Mouse (Mus musculus): ENCODE data around the gene Hnrnpdl.

Gene Hnrnpdl

GRCm38 (mm10) chr5:100046096-100046495, 6.6 kb upstream of the Hnrnpdl start:
- no peak for DNase-seq (ENCODE audit: low spot score)

GRCm38 (mm10) chr5:100044621-100045020, 5.2 kb upstream of the Hnrnpdl start:
- no peak for DNase-seq (ENCODE audit: low spot score)

DNA sequence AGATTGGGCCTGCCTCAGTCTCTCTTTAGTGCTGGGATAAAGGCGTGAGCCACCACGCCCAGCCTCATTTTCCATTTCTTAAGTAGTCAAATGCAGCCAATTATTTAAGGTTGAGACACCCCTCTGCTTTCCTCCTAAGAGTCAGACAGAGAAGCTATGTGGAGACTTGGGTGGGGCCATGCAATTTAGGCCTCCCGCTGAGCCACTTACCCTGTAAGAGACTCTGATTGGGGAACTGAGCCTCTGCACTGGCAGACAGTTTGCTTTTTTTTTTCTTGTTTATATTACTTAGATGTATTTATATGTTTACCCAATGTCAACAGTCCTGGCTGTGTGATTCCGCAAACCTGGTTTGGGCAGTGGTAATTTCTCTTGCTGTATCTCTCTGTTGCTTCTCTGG, 4.6 kb upstream of the Hnrnpdl start:
- no peak for DNase-seq (ENCODE audit: low spot score)

DNA sequence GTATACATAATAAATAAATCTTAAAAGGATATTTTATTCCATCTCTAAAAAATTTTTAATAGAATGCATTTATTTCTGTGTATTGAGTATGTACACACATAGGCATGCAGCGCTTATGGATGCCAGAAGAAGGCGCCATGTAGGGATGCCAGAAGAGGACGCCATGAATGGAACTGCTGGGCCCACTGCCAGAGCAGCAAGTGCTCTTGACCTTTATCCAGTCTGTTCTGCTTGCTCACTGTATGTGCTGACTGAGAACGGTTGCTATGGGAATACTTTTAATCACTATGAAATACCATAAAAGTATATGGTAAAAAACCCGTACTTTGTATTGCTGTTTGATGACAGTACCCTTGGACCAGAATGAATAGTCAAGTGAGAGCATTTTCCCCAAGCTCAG, 3.9 kb upstream of the Hnrnpdl start:
- no peak for DNase-seq (ENCODE audit: low spot score)

DNA sequence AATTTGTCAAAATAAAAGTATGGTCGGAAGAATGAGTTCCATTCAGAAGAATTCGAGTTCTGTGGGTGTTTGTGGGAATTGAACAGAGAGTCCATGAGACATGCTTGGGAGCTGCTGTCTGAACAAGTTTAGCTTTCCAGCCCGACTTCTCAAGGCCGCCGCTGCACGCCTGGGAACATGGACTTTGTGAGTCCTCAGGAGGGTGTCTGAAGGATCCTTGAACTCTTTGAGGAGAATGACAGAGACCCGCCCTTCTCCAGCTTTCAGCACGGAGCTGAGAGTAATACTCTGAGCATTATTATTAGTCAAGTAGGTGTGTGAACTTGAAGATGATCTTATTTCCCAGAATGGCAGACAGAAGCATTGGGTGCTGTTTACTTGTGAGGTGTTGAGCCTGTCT, 3.0 kb upstream of the Hnrnpdl start:
- no peak for DNase-seq (ENCODE audit: low spot score)

DNA sequence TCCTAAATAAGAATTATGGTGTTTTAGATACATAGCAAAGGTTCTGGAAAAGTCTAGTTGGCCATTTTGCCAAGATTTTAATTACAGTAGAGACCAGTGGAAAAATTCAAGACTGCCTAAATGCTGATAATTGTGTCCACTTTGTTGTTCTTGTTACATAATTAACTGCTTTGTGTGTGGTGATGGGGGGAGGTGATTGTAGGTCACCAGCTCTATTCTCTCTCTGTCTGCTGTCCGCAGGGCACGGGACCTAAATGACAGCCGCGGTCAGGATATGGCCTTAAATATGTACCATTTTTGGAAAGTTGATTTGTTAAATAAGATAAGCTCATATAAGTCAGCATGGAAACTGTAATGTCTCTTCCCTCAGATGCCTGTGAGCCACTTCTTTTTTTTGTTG, 1.8 kb upstream of the Hnrnpdl start:
- DNase-seq (ENCODE audit: low spot score), result no peak

GRCm38 (mm10) chr5:100040281-100040784, 869 bp upstream of the Hnrnpdl start:
- DNase-seq (ENCODE audit: low spot score), result no peak

DNA sequence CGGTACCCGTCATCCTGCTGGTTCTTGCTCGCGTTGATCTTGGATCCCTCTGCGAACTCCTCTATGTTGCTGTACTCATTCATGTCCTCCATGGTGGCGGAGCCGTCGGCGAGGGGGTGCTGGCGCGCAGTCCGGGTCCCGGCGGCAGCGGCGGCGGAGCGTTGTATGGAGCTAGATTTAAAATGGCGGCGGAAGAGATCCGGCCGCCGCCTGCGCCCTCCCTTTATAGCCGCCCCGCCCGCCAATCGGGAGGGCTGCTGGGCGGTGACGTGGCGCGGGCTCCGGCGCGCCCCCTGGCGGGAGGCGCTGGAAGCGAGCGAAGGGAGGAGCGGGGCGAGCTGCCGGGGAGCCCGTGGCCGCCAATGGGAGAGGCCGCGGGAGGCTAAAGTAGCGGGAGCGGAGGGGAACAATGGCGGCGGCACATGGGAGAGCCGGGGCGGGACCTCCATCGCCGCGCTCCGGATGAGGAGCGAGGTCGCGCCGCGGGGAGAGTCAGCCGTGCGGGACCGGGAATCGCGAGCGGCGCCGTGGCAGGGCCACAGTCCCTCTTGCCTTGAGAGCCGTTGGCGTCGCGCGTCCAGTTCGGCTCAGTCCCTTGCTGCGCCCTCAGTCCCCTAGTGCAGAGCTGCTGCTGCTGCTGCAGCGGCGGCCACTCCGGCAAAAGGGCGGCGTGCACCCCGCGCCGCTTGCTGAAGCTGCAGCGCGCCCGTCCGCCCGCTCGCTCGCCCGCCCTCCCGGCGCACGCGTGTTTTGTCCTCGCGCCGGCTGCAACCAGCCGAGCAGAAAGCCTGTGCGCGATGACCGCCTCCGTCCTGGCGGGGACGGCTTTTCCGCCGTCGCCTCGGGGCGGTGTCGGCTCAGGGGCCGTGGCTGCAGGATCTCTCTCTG, 506 bp downstream of the Hnrnpdl start:
- DNase-seq (ENCODE audit: low spot score), result peak; percentile 96

DNA sequence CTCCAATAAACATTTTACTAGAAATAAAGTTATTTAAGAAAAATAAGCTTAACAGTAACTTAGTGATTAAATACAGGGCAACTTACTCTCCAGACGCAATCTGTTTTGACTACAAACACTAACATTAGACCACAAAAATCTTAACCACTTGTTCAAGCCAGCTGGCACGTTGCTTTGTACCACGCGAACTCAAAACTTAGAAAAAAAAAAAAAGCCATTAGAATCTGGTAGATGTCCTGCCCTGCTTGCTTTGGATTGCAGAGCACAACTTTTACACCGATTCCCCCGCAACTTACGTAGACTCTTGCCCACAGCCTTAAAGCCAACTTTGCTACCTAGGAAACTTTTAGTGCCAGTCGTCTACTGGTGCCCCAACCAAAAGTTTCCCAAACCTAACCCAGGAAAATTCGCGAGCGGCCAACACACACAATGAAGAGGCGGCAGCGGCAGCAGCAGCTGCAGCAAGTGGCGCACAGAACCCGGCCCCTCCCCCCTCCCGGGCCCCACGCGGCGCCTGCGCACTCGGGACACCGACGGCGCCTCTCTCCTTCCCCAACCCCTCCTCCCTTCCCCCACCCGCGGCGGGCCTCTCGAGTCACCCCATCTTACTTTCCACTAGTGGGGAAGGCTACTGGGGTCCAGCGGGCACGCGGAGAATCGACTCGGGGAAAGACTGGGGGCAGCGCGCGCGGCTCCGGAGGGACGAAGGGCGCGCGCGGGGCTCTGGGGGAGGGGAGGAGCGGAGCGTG, 1.3 kb downstream of the Hnrnpdl start:
- DNase-seq (ENCODE audit: low spot score), result peak; percentile 82

DNA sequence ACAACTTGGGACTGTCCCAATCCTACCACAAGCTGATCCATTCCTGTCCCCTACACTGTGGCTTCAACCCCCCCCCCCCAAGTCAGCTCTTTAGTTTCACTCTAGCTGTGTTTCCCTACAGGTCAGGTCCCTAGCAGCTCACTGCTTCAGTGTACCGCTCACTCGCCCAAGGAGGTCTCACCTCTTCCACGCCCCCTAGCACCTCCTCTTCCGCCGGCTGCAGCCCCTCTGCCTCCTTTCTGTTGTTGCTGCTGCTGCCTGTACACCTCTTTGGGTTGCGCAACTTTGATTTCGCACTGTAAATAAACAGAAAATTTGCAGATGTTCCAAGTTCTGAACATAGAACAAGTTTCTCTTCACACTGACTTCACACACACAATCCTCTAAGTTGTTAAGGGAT, 2.8 kb downstream of the Hnrnpdl start:
- no peak for DNase-seq (ENCODE audit: low spot score)

DNA sequence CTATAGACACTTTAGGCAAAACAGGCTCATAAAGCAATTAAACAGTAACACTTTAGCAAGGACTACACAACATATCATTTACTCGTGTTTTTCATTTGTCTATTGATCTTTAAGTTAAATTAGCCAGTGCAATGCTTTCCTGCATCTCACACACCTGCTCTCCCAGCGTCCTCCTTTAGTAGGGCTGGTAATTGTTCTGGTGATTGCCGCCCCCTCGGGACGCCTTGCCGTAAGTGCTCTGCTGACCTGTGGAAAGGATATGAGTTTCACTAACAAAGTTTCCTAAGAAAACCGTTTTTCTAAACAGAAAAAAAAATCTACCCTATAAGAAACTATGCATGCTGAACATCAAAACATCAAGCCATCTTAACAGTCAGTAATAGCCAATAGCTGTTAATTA, 3.5 kb downstream of the Hnrnpdl start:
- no peak for DNase-seq (ENCODE audit: low spot score)

- DNase-seq (ENCODE audit: low spot score), result no peak
These were observed 6.8 kb downstream of the Hnrnpdl start for GRCm38 (mm10) chr5:100032646-100033045.

GRCm38 (mm10) chr5:100032107-100032506, 7.4 kb downstream of the Hnrnpdl start:
- DNase-seq (ENCODE audit: low spot score), result no peak

GRCm38 (mm10) chr5:100030069-100030468, 9.4 kb downstream of the Hnrnpdl start:
- DNase-seq (ENCODE audit: low spot score), result no peak

DNA sequence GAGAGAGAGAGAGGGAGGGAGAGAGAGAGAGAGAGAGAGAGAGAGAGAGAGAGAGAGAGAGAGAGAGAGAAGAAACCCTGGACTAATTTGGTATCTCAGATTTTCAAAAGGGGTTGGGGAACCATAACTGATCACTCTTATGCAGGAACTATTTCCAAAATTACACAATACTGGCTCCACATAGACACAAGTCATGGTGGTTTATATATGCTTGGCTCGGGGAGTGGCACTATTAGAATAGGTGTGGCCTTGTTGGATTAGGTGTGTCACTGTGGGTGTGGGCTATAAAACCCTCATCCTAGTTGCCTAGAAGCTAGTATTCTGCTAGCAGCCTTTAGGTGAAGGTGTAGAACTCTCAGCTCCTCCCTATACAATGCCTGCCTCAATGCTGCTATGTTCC, 14.6 kb downstream of the Hnrnpdl start:
- DNase-seq (ENCODE audit: low spot score), result no peak

DNA sequence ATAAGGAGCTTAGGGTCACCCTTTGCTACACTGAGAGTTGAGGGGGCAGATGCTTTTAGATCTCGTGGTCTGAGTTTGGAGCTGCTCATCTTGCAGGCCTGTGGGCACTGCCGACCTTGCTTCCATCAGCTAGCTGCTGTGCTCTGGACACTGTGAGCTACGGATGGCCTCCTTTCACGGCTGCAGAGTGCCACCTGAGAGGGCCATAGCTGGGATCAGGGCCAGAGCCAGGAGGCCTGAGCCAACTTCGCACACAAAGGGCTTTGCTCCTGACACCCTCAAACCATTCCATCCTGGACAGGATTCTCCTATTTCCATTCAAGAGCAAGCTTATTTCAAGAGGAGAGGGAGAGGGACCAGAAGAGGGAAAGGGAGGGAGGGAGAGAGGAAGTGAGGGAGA, 15.1 kb downstream of the Hnrnpdl start:
- no peak for DNase-seq (ENCODE audit: low spot score)

DNA sequence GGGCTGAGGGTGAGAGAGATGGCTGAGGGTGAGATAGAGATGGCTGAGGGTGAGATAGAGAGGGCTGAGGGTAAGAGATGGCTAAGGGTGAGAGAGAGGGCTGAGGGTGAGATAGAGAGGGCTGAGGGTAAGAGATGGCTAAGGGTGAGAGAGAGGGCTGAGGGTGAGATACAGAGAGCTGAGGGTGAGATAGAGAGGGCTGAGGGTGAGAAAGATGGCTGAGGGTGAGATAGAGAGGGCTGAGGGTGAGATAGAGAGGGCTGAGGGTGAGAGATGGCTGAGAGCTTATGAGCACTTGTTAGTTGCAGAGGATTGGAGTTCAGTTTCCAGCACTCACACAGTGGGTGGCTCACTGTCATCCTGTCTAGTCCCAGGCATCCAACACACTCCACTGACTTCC, 19.4 kb downstream of the Hnrnpdl start:
- DNase-seq (ENCODE audit: low spot score), result no peak

DNA sequence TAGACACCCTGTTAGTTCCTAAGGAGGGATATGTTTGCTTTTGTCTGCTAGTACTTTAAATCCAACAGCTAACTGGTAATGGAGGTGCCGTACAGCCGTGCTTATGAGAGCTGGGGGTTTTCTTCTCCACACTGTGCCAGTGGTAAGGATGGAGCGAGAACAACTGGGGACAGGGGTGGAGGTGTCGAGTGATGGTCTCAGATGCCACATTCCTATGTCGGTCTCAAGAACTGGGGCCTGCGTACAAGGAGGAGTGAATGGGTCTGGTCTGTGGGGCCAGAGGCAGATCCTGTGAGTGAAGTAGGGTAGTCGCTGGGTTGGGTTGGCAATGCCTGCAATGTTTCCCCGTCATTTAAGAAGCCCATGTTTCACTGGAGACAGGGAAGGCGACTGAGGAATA, 26.9 kb downstream of the Hnrnpdl start:
- DNase-seq (ENCODE audit: low spot score), result no peak

DNA sequence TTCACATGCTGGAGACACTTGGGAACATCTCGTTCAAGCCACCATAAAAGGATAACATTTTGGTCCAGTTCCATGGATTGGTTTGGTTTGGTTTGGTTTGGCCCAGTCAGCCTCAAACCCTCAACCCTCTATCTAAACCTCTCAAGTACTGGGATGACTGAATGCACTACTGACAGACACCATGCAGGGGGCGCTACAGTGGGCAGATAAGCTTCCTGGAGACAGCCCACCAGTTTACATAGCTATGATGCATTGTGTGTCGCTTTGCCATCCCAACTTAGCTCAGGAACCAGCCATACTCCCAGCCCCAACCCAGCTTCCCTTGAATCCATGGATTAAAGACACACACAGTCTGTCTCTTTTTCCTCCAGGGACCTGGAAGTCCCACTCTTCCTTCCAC, 31.0 kb downstream of the Hnrnpdl start:
- DNase-seq (ENCODE audit: low spot score), result no peak

DNA sequence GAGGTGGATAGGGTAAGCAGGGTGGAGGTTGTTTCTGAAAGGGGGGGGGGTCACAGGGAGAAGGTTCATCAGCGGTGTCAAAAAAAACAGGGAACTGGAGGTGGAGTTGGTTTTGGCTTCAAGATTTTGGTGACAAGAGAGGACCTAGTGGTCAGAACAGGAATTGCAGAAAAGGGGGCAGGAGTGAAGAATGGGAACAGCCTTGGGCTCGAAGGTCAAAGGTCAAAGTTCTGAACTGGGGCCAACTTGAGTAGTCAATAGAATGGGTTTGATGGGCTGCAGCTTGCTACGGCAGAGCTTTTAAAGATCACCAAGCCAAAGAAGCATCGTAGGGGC, 32.5 kb downstream of the Hnrnpdl start:
- no peak for DNase-seq (ENCODE audit: low spot score)

- DNase-seq (ENCODE audit: low spot score), result no peak
These were observed 33.0 kb downstream of the Hnrnpdl start for GRCm38 (mm10) chr5:100006324-100007039.

- DNase-seq (ENCODE audit: low spot score), result no peak
These were observed 33.6 kb downstream of the Hnrnpdl start for GRCm38 (mm10) chr5:100005896-100006295.

GRCm38 (mm10) chr5:100005431-100005830, 34.0 kb downstream of the Hnrnpdl start:
- no peak for DNase-seq (ENCODE audit: low spot score)
